Mouse (Mus musculus) liver, postnatal 0 days (tissue): ENCODE results near the gene Atp5d.

Experiments
- CTCF ChIP-seq: sonication (generic); IDR thresholded peaks from 2 replicates; pipeline ENCODE4 v1.5.1; 2016; ENCODE audit warnings: antibody characterized with exemption, low read depth
- EP300 ChIP-seq: IDR thresholded peaks from 2 replicates; pipeline ENCODE4 v1.6.1; 2016; ENCODE audit warnings: antibody characterized with exemption, low read depth, mild to moderate bottlenecking

- no peak for TF ChIP-seq CTCF
- no peak for TF ChIP-seq EP300
Observed at GRCm38 (mm10) chr10:80173358-80173757, 34.9 kb downstream of the Atp5d start.
